Comparison of ENCODE assay signal across 8 mouse cellular contexts in genomic region chr7:131411941-131412270, GRCm38 (mm10). TPM values are rescaled to one million over a fixed set of nuclear protein-coding genes. Genes with fewer than 3 reads are reported as not detected.
DNase-seq lines count a peak whose midpoint lies in the region; ATAC-seq and TF ChIP-seq lines count a peak whose summit lies in the region.

No protein-coding gene starts in this region.

- H3K27me3 ChIP-seq in heart, adult 2 months (ENCODE audit: control insufficient read depth, insufficient read depth, low read length): no peaks in the 10 kb centered on the region
- H3K27me3 ChIP-seq in liver, embryonic 16.5 days (ENCODE audit: control insufficient read depth, insufficient read depth, low read depth, low read length): no peaks in the 10 kb centered on the region
- no peaks in the 10 kb centered on the region for H3K27me3 ChIP-seq in liver, embryonic 11.5 days (replicated peaks; ENCODE audit: control insufficient read depth, insufficient read depth, low read length)
- no peaks in the 10 kb centered on the region for H3K27me3 ChIP-seq in hindbrain, postnatal 0 days (ENCODE audit: insufficient read depth, low read length)
- no peaks in the 10 kb centered on the region for H3K27me3 ChIP-seq in neural tube, embryonic 14.5 days (ENCODE audit: control insufficient read depth, insufficient read depth, low read length)

- no peaks in the 10 kb centered on the region for H3K9me3 ChIP-seq in liver, embryonic 16.5 days (replicated peaks; ENCODE audit: control insufficient read depth, low read length)
- H3K9me3 ChIP-seq in liver, embryonic 11.5 days (ENCODE audit: control insufficient read depth, low read length): no peaks in the 10 kb centered on the region
- no peaks in the 10 kb centered on the region for H3K9me3 ChIP-seq in hindbrain, postnatal 0 days (ENCODE audit: low read length)
- H3K9me3 ChIP-seq in neural tube, embryonic 14.5 days (ENCODE audit: control insufficient read depth, low read length): no peaks in the 10 kb centered on the region

- 40% methylated on average over 2 of the region's 2 CpGs for WGBS in heart, adult 2 months
- 51% methylated on average over 2 of the region's 2 CpGs for WGBS in liver, embryonic 16.5 days (ENCODE audit: insufficient replicate concordance)
- 62% methylated on average over 2 of the region's 2 CpGs for WGBS in liver, embryonic 11.5 days
- WGBS in hindbrain, postnatal 0 days: 78% methylated on average over 2 of the region's 2 CpGs
- 42% methylated on average over 2 of the region's 2 CpGs for WGBS in neural tube, embryonic 14.5 days

- H3K79me2 ChIP-seq in heart, adult 2 months (replicated peaks; ENCODE audit: control insufficient read depth, insufficient read depth, low read length): peaks cover 7% of the 10 kb centered on the region

- no peak for TF ChIP-seq POLR2A in heart, adult 2 months (IDR thresholded peaks at IDR 0.05; ENCODE audit: insufficient read depth, low read depth, low read length)

- peaks cover 4% of the 10 kb centered on the region for H3K4me1 ChIP-seq in heart, adult 2 months (ENCODE audit: control insufficient read depth, insufficient read depth, low read length)
- H3K4me1 ChIP-seq in liver, embryonic 16.5 days (ENCODE audit: control insufficient read depth, low read depth, low read length): peaks cover 14% of the 10 kb centered on the region
- H3K4me1 ChIP-seq in liver, embryonic 11.5 days (replicated peaks; ENCODE audit: control insufficient read depth, insufficient read depth, low read length): peaks cover 17% of the 10 kb centered on the region
- H3K4me1 ChIP-seq in hindbrain, postnatal 0 days (ENCODE audit: insufficient read depth, low read length): peaks cover 22% of the 10 kb centered on the region
- peaks cover 17% of the 10 kb centered on the region for H3K4me1 ChIP-seq in neural tube, embryonic 14.5 days (ENCODE audit: control insufficient read depth, insufficient read depth, low read length)

- peak overlapping the region; percentile 78; the same call in 1 of the 2 replicates for H3K4me2 ChIP-seq in liver, embryonic 16.5 days (ENCODE audit: low read depth, low read length)
- no peak overlapping the region; the same call in 1 of the 2 replicates for H3K4me2 ChIP-seq in liver, embryonic 11.5 days
- H3K4me2 ChIP-seq in hindbrain, postnatal 0 days (ENCODE audit: low read depth, low read length): peak overlapping the region; percentile 88
- peak overlapping the region; percentile 83 for H3K4me2 ChIP-seq in neural tube, embryonic 14.5 days (ENCODE audit: low read depth, low read length)

- no peak for ATAC-seq in liver, embryonic 16.5 days (ENCODE audit: low read depth)
- ATAC-seq in liver, embryonic 11.5 days (replicated peaks; ENCODE audit: low FRiP score): no peak
- ATAC-seq in hindbrain, postnatal 0 days: no peak
- no peak for ATAC-seq in neural tube, embryonic 14.5 days (ENCODE audit: low read depth)

- H3K4me3 ChIP-seq in heart, adult 2 months: peak overlapping the region; percentile 95; the same call in 1 of the 2 replicates
- H3K4me3 ChIP-seq in liver, embryonic 16.5 days (ENCODE audit: low read depth, low read length): no peak overlapping the region
- H3K4me3 ChIP-seq in liver, embryonic 11.5 days (ENCODE audit: low read depth, low read length): no peak overlapping the region
- no peak overlapping the region for H3K4me3 ChIP-seq in hindbrain, postnatal 0 days (ENCODE audit: low read length)
- H3K4me3 ChIP-seq in neural tube, embryonic 14.5 days (ENCODE audit: low read depth, low read length): no peak overlapping the region; the same call in 1 of the 2 replicates

- H3K9ac ChIP-seq in heart, adult 2 months (ENCODE audit: low read depth, low read length): no peak overlapping the region
- no peak overlapping the region for H3K9ac ChIP-seq in liver, embryonic 16.5 days (ENCODE audit: low read depth, low read length)
- H3K9ac ChIP-seq in liver, embryonic 11.5 days (ENCODE audit: low read depth, low read length): no peak overlapping the region
- H3K9ac ChIP-seq in hindbrain, postnatal 0 days (replicated peaks; ENCODE audit: low read length): no peak overlapping the region
- no peak overlapping the region; the same call in 1 of the 2 replicates for H3K9ac ChIP-seq in neural tube, embryonic 14.5 days (replicated peaks; ENCODE audit: low read depth, low read length)

- intact Hi-C loops in heart, adult 2 months (cut with DNase I): loop anchor here (5.0 kb wide), 2 partner anchors 130 to 150 kb away; partner anchors contain the start of genes Bub3 and Hmx3
- intact Hi-C loops in heart, postnatal 14 days (cut with DNase I): loop anchor here (5.0 kb wide), 1 partner anchor 130 kb away; the partner anchor contains the start of gene Hmx3

- H3K36me3 ChIP-seq in heart, adult 2 months (ENCODE audit: control insufficient read depth, insufficient read depth, low read length): peaks cover 6% of the 10 kb centered on the region
- H3K36me3 ChIP-seq in liver, embryonic 16.5 days (ENCODE audit: control insufficient read depth, insufficient read depth): no peaks in the 10 kb centered on the region
- no peaks in the 10 kb centered on the region for H3K36me3 ChIP-seq in liver, embryonic 11.5 days (ENCODE audit: control insufficient read depth, insufficient read depth, low read length)
- no peaks in the 10 kb centered on the region for H3K36me3 ChIP-seq in hindbrain, postnatal 0 days (ENCODE audit: insufficient read depth, low read length)
- H3K36me3 ChIP-seq in neural tube, embryonic 14.5 days (ENCODE audit: control insufficient read depth, insufficient read depth, low read length): no peaks in the 10 kb centered on the region

- no peak for TF ChIP-seq EP300 in heart, adult 2 months (IDR thresholded peaks at IDR 0.05; ENCODE audit: insufficient read depth, low read depth, low read length)

- DNase-seq in heart, adult 2 months: no peak
- DNase-seq in heart, postnatal 14 days: no peak
- no peak for DNase-seq in liver, embryonic 11.5 days (ENCODE audit: low spot score)
- DNase-seq in hindbrain, postnatal 0 days (ENCODE audit: low spot score): no peak
- no peak for DNase-seq in right cerebral cortex, postnatal 25 days
- DNase-seq in embryo, embryonic 11 days: no peak

- TF ChIP-seq CTCF in heart, adult 2 months (IDR thresholded peaks at IDR 0.05): no peak
- TF ChIP-seq CTCF in hindbrain, postnatal 0 days (IDR thresholded peaks at IDR 0.05; ENCODE audit: low read depth): no peak

- H3K27ac ChIP-seq in heart, adult 2 months: peak overlapping the region; percentile 90
- no peak overlapping the region for H3K27ac ChIP-seq in liver, embryonic 16.5 days (ENCODE audit: low read length)
- H3K27ac ChIP-seq in liver, embryonic 11.5 days (ENCODE audit: low read depth, low read length): no peak overlapping the region
- H3K27ac ChIP-seq in hindbrain, postnatal 0 days: no peak overlapping the region
- H3K27ac ChIP-seq in neural tube, embryonic 14.5 days (ENCODE audit: low read depth, low read length): no peak overlapping the region

RNA-seq across cellular contexts. Expression of gene Acadsb, which starts 1.5 kb away (rescaled TPM):
- total RNA-seq in heart, adult 2 months (2021): 100 to 1,000 TPM; 233 to 264 TPM
- polyA plus RNA-seq in heart, adult 2 months (2012; rRNA removed): 22.7 and 67.6 TPM in 2 replicates
- 100 to 1,000 TPM in 1 of 2 experiments, 10 to 100 TPM in 1; 95.4 to 100 TPM for total RNA-seq in heart, postnatal 14 days (2021)
- 43.2 and 44.2 TPM in 2 replicates for polyA plus RNA-seq in liver, embryonic 16.5 days (2015; fragmentation: Nextera tagmentation; extraction: Ambion mirVana)
- 50.8 and 54.8 TPM in 2 replicates for polyA plus RNA-seq in liver, embryonic 11.5 days (2014; fragmentation: Nextera tagmentation; extraction: Ambion mirVana)
- total RNA-seq in hindbrain, postnatal 0 days (2014; rRNA removed): 24.2 and 27.3 TPM in 2 replicates
- polyA plus RNA-seq in hindbrain, postnatal 0 days (2015; fragmentation: Nextera tagmentation; extraction: Ambion mirVana): 76.1 and 82.8 TPM in 2 replicates
- 95.7 and 98.4 TPM in 2 replicates for polyA plus RNA-seq in neural tube, embryonic 14.5 days (2014; fragmentation: Nextera tagmentation; extraction: Ambion mirVana)

RNA-seq across cellular contexts. Expression of gene Ikzf5, which starts 1.6 kb away (rescaled TPM):
- total RNA-seq in heart, adult 2 months (2021): 10 to 100 TPM; 33.5 to 39.5 TPM
- polyA plus RNA-seq in heart, adult 2 months (2012; rRNA removed): 9.9 and 17.0 TPM in 2 replicates
- 10 to 100 TPM; 31.4 to 33.0 TPM for total RNA-seq in heart, postnatal 14 days (2021)
- 10.2 and 10.7 TPM in 2 replicates for polyA plus RNA-seq in liver, embryonic 16.5 days (2015; fragmentation: Nextera tagmentation; extraction: Ambion mirVana)
- 20.6 and 21.1 TPM in 2 replicates for polyA plus RNA-seq in liver, embryonic 11.5 days (2014; fragmentation: Nextera tagmentation; extraction: Ambion mirVana)
- total RNA-seq in hindbrain, postnatal 0 days (2014; rRNA removed): 14.3 and 16.1 TPM in 2 replicates
- polyA plus RNA-seq in hindbrain, postnatal 0 days (2015; fragmentation: Nextera tagmentation; extraction: Ambion mirVana): 10.2 and 11.3 TPM in 2 replicates
- polyA plus RNA-seq in neural tube, embryonic 14.5 days (2014; fragmentation: Nextera tagmentation; extraction: Ambion mirVana): 15.4 and 16.0 TPM in 2 replicates

RNA-seq across cellular contexts. Expression of gene Pstk, which starts 41.0 kb away (rescaled TPM):
- total RNA-seq in heart, adult 2 months (2021): 10 to 100 TPM; 35.0 to 43.4 TPM
- 59.5 and 61.9 TPM in 2 replicates for polyA plus RNA-seq in heart, adult 2 months (2012; rRNA removed)
- 10 to 100 TPM; 49.2 to 50.3 TPM for total RNA-seq in heart, postnatal 14 days (2021)
- 19.5 and 20.5 TPM in 2 replicates for polyA plus RNA-seq in liver, embryonic 16.5 days (2015; fragmentation: Nextera tagmentation; extraction: Ambion mirVana)
- polyA plus RNA-seq in liver, embryonic 11.5 days (2014; fragmentation: Nextera tagmentation; extraction: Ambion mirVana): 48.8 and 55.9 TPM in 2 replicates
- 39.9 and 52.5 TPM in 2 replicates for total RNA-seq in hindbrain, postnatal 0 days (2014; rRNA removed)
- polyA plus RNA-seq in hindbrain, postnatal 0 days (2015; fragmentation: Nextera tagmentation; extraction: Ambion mirVana): 53.5 and 55.8 TPM in 2 replicates
- 40.5 and 52.2 TPM in 2 replicates for polyA plus RNA-seq in neural tube, embryonic 14.5 days (2014; fragmentation: Nextera tagmentation; extraction: Ambion mirVana)

RNA-seq across cellular contexts. Expression of gene 2310057M21Rik, which starts 49.3 kb away (rescaled TPM):
- total RNA-seq in heart, adult 2 months (2021): 10 to 100 TPM in 1 of 2 experiments, 1 to 10 TPM in 1; 9.7 to 17.1 TPM
- polyA plus RNA-seq in heart, adult 2 months (2012; rRNA removed): 6.2 and 8.1 TPM in 2 replicates
- 10 to 100 TPM in 1 of 2 experiments, 1 to 10 TPM in 1; 9.2 to 12.8 TPM for total RNA-seq in heart, postnatal 14 days (2021)
- 8.3 and 8.5 TPM in 2 replicates for polyA plus RNA-seq in liver, embryonic 16.5 days (2015; fragmentation: Nextera tagmentation; extraction: Ambion mirVana)
- 19.2 and 27.1 TPM in 2 replicates for polyA plus RNA-seq in liver, embryonic 11.5 days (2014; fragmentation: Nextera tagmentation; extraction: Ambion mirVana)
- 27.4 and 47.8 TPM in 2 replicates for total RNA-seq in hindbrain, postnatal 0 days (2014; rRNA removed)
- 20.3 and 26.2 TPM in 2 replicates for polyA plus RNA-seq in hindbrain, postnatal 0 days (2015; fragmentation: Nextera tagmentation; extraction: Ambion mirVana)
- polyA plus RNA-seq in neural tube, embryonic 14.5 days (2014; fragmentation: Nextera tagmentation; extraction: Ambion mirVana): 34.2 and 37.9 TPM in 2 replicates
